Mouse (Mus musculus) midbrain, embryonic 16.5 days (tissue): ENCODE data around the gene Rapgef2. TPM values are rescaled to one million over a fixed set of nuclear protein-coding genes. Genes with fewer than 3 reads are reported as not detected.

ENCODE experiments used
- ATAC-seq: fragments of 200-750 bp; cut with Nextera tagmentation; 2 replicates; pipeline ENCODE4 v1.8.0; 2017; ENCODE audit warnings: moderate TSS enrichment
- H3K27ac ChIP-seq: fragments of 300-500 bp; sonication (generic); 2 replicates; pipeline ENCODE4 v1.5.1; 2014; ENCODE audit warnings: mild to moderate bottlenecking, low read length, mixed read lengths
- H3K27me3 ChIP-seq: fragments of 300-500 bp; sonication (generic); 2 replicates; pipeline ENCODE4 v1.6.1; 2014; ENCODE audit warnings: low read depth, low read length, mixed read lengths; ENCODE audit not compliant: control insufficient read depth, insufficient read depth
- H3K36me3 ChIP-seq: fragments of 300-500 bp; sonication (generic); 2 replicates; pipeline ENCODE4 v1.6.1; 2014; ENCODE audit warnings: mild to moderate bottlenecking, low read length, moderate library complexity, mixed read lengths; ENCODE audit not compliant: control insufficient read depth, insufficient read depth
- H3K4me1 ChIP-seq: fragments of 300-500 bp; sonication (generic); 2 replicates; pipeline ENCODE4 v1.6.1; 2014; ENCODE audit warnings: mild to moderate bottlenecking, low read length, mixed read lengths; ENCODE audit not compliant: control insufficient read depth, insufficient read depth
- H3K4me2 ChIP-seq: fragments of 300-500 bp; sonication (generic); 2 replicates; pipeline ENCODE4 v1.6.1; 2014; ENCODE audit warnings: mild to moderate bottlenecking, low read length, mixed read lengths
- H3K4me3 ChIP-seq: fragments of 300-500 bp; sonication (generic); 2 replicates; pipeline ENCODE4 v1.5.1; 2014; ENCODE audit warnings: low read depth, mild to moderate bottlenecking, low read length, moderate library complexity, mixed read lengths
- H3K9ac ChIP-seq: fragments of 300-500 bp; sonication (generic); 2 replicates; pipeline ENCODE4 v1.6.1; 2014; ENCODE audit warnings: low read depth, low read length, mixed read lengths
- H3K9me3 ChIP-seq: fragments of 300-500 bp; sonication (generic); replicated peaks from 2 replicates; pipeline ENCODE4 v1.6.1; 2014; ENCODE audit warnings: mild to moderate bottlenecking, low read length, mixed read lengths; ENCODE audit not compliant: control insufficient read depth, poor library complexity, severe bottlenecking
- WGBS: fragments of 180-500 bp; shearing (Covaris S2); extraction: QIAGEN DNeasy Blood & Tissue Kit; methylation state at CpG from one replicate; pipeline ENCODE4 v1.1.7; 2014; 5-methylcytosine and 5-hydroxymethylcytosine counted together
- polyA plus RNA-seq: library from polyadenylated mRNA; unstranded; fragments of >200 nt; fragmentation: Nextera tagmentation; extraction: Ambion mirVana; gene quantifications from 2 replicates; pipeline ENCODE4 v1.2.1, GENCODE M21; 2015

The Rapgef2 gene
- polyA plus RNA-seq, 1 experiment from 2014 or later: 15.6 TPM

DNA sequence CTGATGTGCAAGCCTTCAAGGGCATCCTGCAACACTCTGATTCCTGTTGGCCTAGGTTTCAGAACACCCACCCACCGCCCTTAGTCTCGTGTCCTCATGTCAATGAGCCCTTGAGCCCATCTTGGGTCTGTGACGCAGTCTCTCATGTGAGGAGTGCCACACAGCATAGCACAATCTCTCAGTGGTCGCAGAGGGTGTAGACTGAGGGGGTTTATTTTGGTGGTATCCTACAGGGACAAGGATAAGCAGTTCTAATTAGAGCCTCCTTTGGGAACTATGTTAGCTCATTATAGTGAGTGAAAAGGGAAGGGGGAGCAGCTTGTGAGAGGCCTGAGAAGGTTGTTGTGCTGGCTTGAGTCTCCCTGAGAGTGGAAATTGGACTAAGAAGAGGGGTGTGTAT lies 263.6 kb downstream of the Rapgef2 start:
- H3K27me3 ChIP-seq: no peaks in the 10 kb centered on the region

GRCm38 (mm10) chr3:79017440-79017839 lies 268.9 kb downstream of the Rapgef2 start:
- Histone ChIP-seq H3K4me3 (no peak overlapping the region), H3K27ac (no peak overlapping the region), H3K9ac (no peak overlapping the region), H3K36me3 (no peaks in the 10 kb centered on the region), H3K27me3 (no peaks in the 10 kb centered on the region), H3K4me1 (no peaks in the 10 kb centered on the region), H3K9me3 (no peaks in the 10 kb centered on the region; the same call in 1 of the 2 replicates), H3K4me2 (no peak overlapping the region)
- WGBS: 87% methylated on average over 4 of the region's 4 CpGs
- ATAC-seq: no peak

More for the DNA sequence above, 263.6 kb downstream of the Rapgef2 start:
- no peak overlapping the region for H3K4me2 ChIP-seq
- H3K4me3 ChIP-seq: no peak overlapping the region
- peaks cover 6% of the 10 kb centered on the region for H3K4me1 ChIP-seq
- ATAC-seq: peak; percentile 57; the same call in 1 of the 2 replicates
- H3K9me3 ChIP-seq: no peaks in the 10 kb centered on the region
- H3K27ac ChIP-seq: no peak overlapping the region
- H3K9ac ChIP-seq: no peak overlapping the region
- 79% methylated on average over 4 of the region's 4 CpGs for WGBS
- H3K36me3 ChIP-seq: no peaks in the 10 kb centered on the region

DNA sequence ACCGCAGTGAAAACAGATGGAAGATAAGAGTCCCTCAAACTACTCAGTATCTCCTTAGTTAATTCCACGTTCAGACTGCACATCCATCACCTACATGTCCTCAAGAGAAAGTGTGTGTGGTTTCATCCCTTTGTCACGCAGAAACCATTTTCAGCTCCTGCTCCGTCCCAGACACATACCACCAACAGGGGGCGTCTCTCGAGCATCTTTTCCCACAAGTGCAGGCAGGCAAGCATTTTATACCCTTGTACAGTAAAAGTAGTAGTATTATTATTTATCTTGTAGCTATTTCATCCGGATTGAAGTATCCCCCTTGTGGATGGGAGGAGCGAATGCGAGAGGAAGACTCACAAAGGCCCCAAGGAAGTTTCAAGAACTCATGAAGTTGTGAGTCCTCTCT lies 269.5 kb downstream of the Rapgef2 start:
- Histone ChIP-seq H3K9ac (no peak overlapping the region), H3K4me1 (no peaks in the 10 kb centered on the region), H3K36me3 (no peaks in the 10 kb centered on the region), H3K27ac (no peak overlapping the region), H3K9me3 (no peaks in the 10 kb centered on the region; the same call in 1 of the 2 replicates), H3K27me3 (no peaks in the 10 kb centered on the region), H3K4me2 (no peak overlapping the region), H3K4me3 (no peak overlapping the region)
- no peak for ATAC-seq
- 84% methylated on average over 9 of the region's 9 CpGs for WGBS

- Histone ChIP-seq H3K27ac (no peak overlapping the region), H3K27me3 (no peaks in the 10 kb centered on the region), H3K4me2 (no peak overlapping the region), H3K9ac (no peak overlapping the region), H3K4me3 (no peak overlapping the region), H3K36me3 (no peaks in the 10 kb centered on the region), H3K4me1 (no peaks in the 10 kb centered on the region), H3K9me3 (no peaks in the 10 kb centered on the region; the same call in 1 of the 2 replicates)
- no peak for ATAC-seq
- 91% methylated on average over 9 of the region's 9 CpGs for WGBS
Observed at GRCm38 (mm10) chr3:79015621-79016474, 270.5 kb downstream of the Rapgef2 start.

Other genes with a start within 250 kb of the Rapgef2 start
- gene Gm17359, start 50.1 kb upstream of the Rapgef2 start, polyA plus RNA-seq: 0.25 TPM in 1 of 2 replicates, not detected in the other